Mouse (Mus musculus) midbrain, embryonic 13.5 days (tissue): ENCODE measurements around the gene Cep170. TPM values are rescaled to one million over a fixed set of nuclear protein-coding genes. Genes with fewer than 3 reads are reported as not detected.

ENCODE experiments used
- ATAC-seq: fragments of 200-750 bp; cut with Nextera tagmentation; 2 replicates; pipeline ENCODE4 v1.8.0; 2017; ENCODE audit warnings: mild to moderate bottlenecking, moderate TSS enrichment, moderate library complexity
- H3K27ac ChIP-seq: fragments of 300-500 bp; sonication (generic); 2 replicates; pipeline ENCODE4 v1.5.1; 2015; ENCODE audit warnings: inconsistent platforms, mild to moderate bottlenecking, moderate library complexity
- H3K27me3 ChIP-seq: fragments of 300-500 bp; sonication (generic); 2 replicates; pipeline ENCODE4 v1.6.1; 2015; ENCODE audit warnings: mild to moderate bottlenecking, inconsistent platforms
- H3K36me3 ChIP-seq: fragments of 300-500 bp; sonication (generic); 2 replicates; pipeline ENCODE4 v1.6.1; 2015; ENCODE audit warnings: mild to moderate bottlenecking, inconsistent platforms
- H3K4me1 ChIP-seq: fragments of 300-500 bp; sonication (generic); replicated peaks from 2 replicates; pipeline ENCODE4 v1.6.1; 2015; ENCODE audit warnings: inconsistent platforms
- H3K4me2 ChIP-seq: fragments of 300-500 bp; sonication (generic); replicated peaks from 2 replicates; pipeline ENCODE4 v1.6.1; 2015; ENCODE audit warnings: moderate library complexity, mild to moderate bottlenecking, inconsistent platforms
- H3K4me3 ChIP-seq: fragments of 300-500 bp; sonication (generic); replicated peaks from 2 replicates; pipeline ENCODE4 v1.5.1; 2015; ENCODE audit warnings: mild to moderate bottlenecking, inconsistent platforms
- H3K9ac ChIP-seq: fragments of 300-500 bp; sonication (generic); replicated peaks from 2 replicates; pipeline ENCODE4 v1.6.1; 2015; ENCODE audit warnings: mild to moderate bottlenecking, inconsistent platforms
- H3K9me3 ChIP-seq: fragments of 300-500 bp; sonication (generic); 2 replicates; pipeline ENCODE4 v1.6.1; 2016; ENCODE audit warnings: mild to moderate bottlenecking, inconsistent platforms
- WGBS: fragments of 180-500 bp; shearing (Covaris S2); methylation state at CpG from one replicate; pipeline ENCODE4 v1.1.7; 2015; 5-methylcytosine and 5-hydroxymethylcytosine counted together
- polyA plus RNA-seq: library from polyadenylated mRNA; unstranded; fragments of >200 nt; fragmentation: Nextera tagmentation; extraction: Ambion mirVana; gene quantifications from 2 replicates; pipeline ENCODE4 v1.2.1, GENCODE M21; 2015

The Cep170 gene
- polyA plus RNA-seq, 1 experiment from 2014 or later = 140 TPM

GRCm38 (mm10) chr1:176800728-176801365 is 13.0 kb downstream of the Cep170 start:
- no peak overlapping the region for H3K4me2 ChIP-seq
- 0 out of 2 replicates have a peak, but pooled peaks cover 4% of the 10 kb centered on the region for H3K36me3 ChIP-seq
- H3K27ac ChIP-seq = no peak overlapping the region
- H3K9ac ChIP-seq = no peak overlapping the region
- no peaks in the 10 kb centered on the region for H3K9me3 ChIP-seq
- no peaks in the 10 kb centered on the region for H3K27me3 ChIP-seq
- H3K4me3 ChIP-seq = no peak overlapping the region
- WGBS = 20% methylated on average over 2 of the region's 2 CpGs
- H3K4me1 ChIP-seq = peaks cover 47% of the 10 kb centered on the region
- peak; percentile 66; the same call in 1 of the 2 replicates for ATAC-seq

GRCm38 (mm10) chr1:176798673-176799072 is 15.2 kb downstream of the Cep170 start:
- peaks cover 50% of the 10 kb centered on the region for H3K4me1 ChIP-seq
- no peak overlapping the region for H3K4me2 ChIP-seq
- no peaks in the 10 kb centered on the region for H3K9me3 ChIP-seq
- no peak overlapping the region for H3K9ac ChIP-seq
- ATAC-seq = no peak
- H3K27ac ChIP-seq = no peak overlapping the region
- H3K27me3 ChIP-seq = no peaks in the 10 kb centered on the region
- H3K36me3 ChIP-seq = 0 out of 2 replicates have a peak, but pooled peaks cover 4% of the 10 kb centered on the region
- no peak overlapping the region for H3K4me3 ChIP-seq

GRCm38 (mm10) chr1:176792175-176792574 is 21.7 kb downstream of the Cep170 start:
- no peaks in the 10 kb centered on the region for H3K9me3 ChIP-seq
- H3K4me2 ChIP-seq = no peak overlapping the region
- no peak overlapping the region for H3K27ac ChIP-seq
- peaks cover 22% of the 10 kb centered on the region for H3K4me1 ChIP-seq
- 91% methylated on average over 1 of the region's 1 CpGs for WGBS
- H3K36me3 ChIP-seq = peaks cover 27% of the 10 kb centered on the region
- H3K9ac ChIP-seq = no peak overlapping the region
- ATAC-seq = no peak
- no peaks in the 10 kb centered on the region for H3K27me3 ChIP-seq
- H3K4me3 ChIP-seq = no peak overlapping the region

- Histone ChIP-seq H3K9ac (no peak overlapping the region), H3K36me3 (peaks cover 40% of the 10 kb centered on the region), H3K27ac (no peak overlapping the region), H3K4me2 (no peak overlapping the region), H3K27me3 (no peaks in the 10 kb centered on the region), H3K9me3 (no peaks in the 10 kb centered on the region), H3K4me1 (peaks cover 4% of the 10 kb centered on the region), H3K4me3 (no peak overlapping the region)
- 95% methylated on average over 7 of the region's 7 CpGs for WGBS
- ATAC-seq = no peak
Measured at GRCm38 (mm10) chr1:176789326-176789725, 24.5 kb downstream of the Cep170 start.

GRCm38 (mm10) chr1:176774533-176774932 is 39.3 kb downstream of the Cep170 start:
- peaks cover 50% of the 10 kb centered on the region for H3K36me3 ChIP-seq

GRCm38 (mm10) chr1:176762295-176762694 is 51.6 kb downstream of the Cep170 start:
- no peak overlapping the region for H3K4me3 ChIP-seq
- H3K36me3 ChIP-seq = peaks cover 22% of the 10 kb centered on the region
- no peaks in the 10 kb centered on the region for H3K4me1 ChIP-seq
- H3K9me3 ChIP-seq = no peaks in the 10 kb centered on the region
- no peak overlapping the region for H3K4me2 ChIP-seq
- H3K9ac ChIP-seq = no peak overlapping the region
- H3K27ac ChIP-seq = no peak overlapping the region
- ATAC-seq = no peak
- 96% methylated on average over 2 of the region's 2 CpGs for WGBS
- H3K27me3 ChIP-seq = no peaks in the 10 kb centered on the region

More at GRCm38 (mm10) chr1:176774533-176774932, 39.3 kb downstream of the Cep170 start:
- no peak overlapping the region for H3K4me2 ChIP-seq
- H3K4me3 ChIP-seq = no peak overlapping the region
- H3K27ac ChIP-seq = no peak overlapping the region
- 68% methylated on average over 4 of the region's 4 CpGs for WGBS
- no peak for ATAC-seq
- no peaks in the 10 kb centered on the region for H3K4me1 ChIP-seq
- no peaks in the 10 kb centered on the region for H3K27me3 ChIP-seq
- no peaks in the 10 kb centered on the region for H3K9me3 ChIP-seq
- no peak overlapping the region for H3K9ac ChIP-seq

- WGBS = 97% methylated on average over 1 of the region's 1 CpGs
- ATAC-seq = no peak
- Histone ChIP-seq H3K4me3 (no peak overlapping the region), H3K9me3 (no peaks in the 10 kb centered on the region), H3K36me3 (peaks cover 37% of the 10 kb centered on the region), H3K27ac (no peak overlapping the region), H3K27me3 (no peaks in the 10 kb centered on the region), H3K9ac (no peak overlapping the region), H3K4me1 (no peaks in the 10 kb centered on the region), H3K4me2 (no peak overlapping the region)
Measured at GRCm38 (mm10) chr1:176760673-176761072, 53.2 kb downstream of the Cep170 start.

- 93% methylated on average over 9 of the region's 9 CpGs for WGBS
Measured at GRCm38 (mm10) chr1:176755586-176755985, 58.3 kb downstream of the Cep170 start.

GRCm38 (mm10) chr1:176753861-176754718 is 59.8 kb downstream of the Cep170 start:
- Histone ChIP-seq H3K36me3 (peaks cover 42% of the 10 kb centered on the region), H3K4me1 (0 out of 2 replicates have a peak, but pooled peaks cover 5% of the 10 kb centered on the region), H3K4me3 (no peak overlapping the region), H3K4me2 (no peak overlapping the region), H3K27ac (no peak overlapping the region), H3K9me3 (no peaks in the 10 kb centered on the region), H3K9ac (no peak overlapping the region), H3K27me3 (no peaks in the 10 kb centered on the region)
- 72% methylated on average over 14 of the region's 14 CpGs for WGBS
- 0 out of 2 replicates have a peak, but pooled peaks have one; percentile 40 for ATAC-seq

More at GRCm38 (mm10) chr1:176755586-176755985, 58.3 kb downstream of the Cep170 start:
- H3K9ac ChIP-seq = no peak overlapping the region
- H3K36me3 ChIP-seq = peaks cover 44% of the 10 kb centered on the region
- H3K27ac ChIP-seq = no peak overlapping the region
- no peaks in the 10 kb centered on the region for H3K9me3 ChIP-seq
- H3K4me3 ChIP-seq = no peak overlapping the region
- ATAC-seq = no peak
- 0 out of 2 replicates have a peak, but pooled peaks cover 5% of the 10 kb centered on the region for H3K4me1 ChIP-seq
- no peak overlapping the region for H3K4me2 ChIP-seq
- H3K27me3 ChIP-seq = no peaks in the 10 kb centered on the region

GRCm38 (mm10) chr1:176749708-176750107 is 64.2 kb downstream of the Cep170 start:
- no peak overlapping the region for H3K27ac ChIP-seq
- ATAC-seq = no peak
- H3K36me3 ChIP-seq = peaks cover 22% of the 10 kb centered on the region
- H3K4me1 ChIP-seq = 0 out of 2 replicates have a peak, but pooled peaks cover 5% of the 10 kb centered on the region
- H3K4me3 ChIP-seq = no peak overlapping the region
- no peak overlapping the region for H3K9ac ChIP-seq
- H3K27me3 ChIP-seq = no peaks in the 10 kb centered on the region
- 91% methylated on average over 7 of the region's 7 CpGs for WGBS
- H3K9me3 ChIP-seq = no peaks in the 10 kb centered on the region
- no peak overlapping the region for H3K4me2 ChIP-seq

GRCm38 (mm10) chr1:176732834-176733233 is 81.0 kb downstream of the Cep170 start:
- no peaks in the 10 kb centered on the region for H3K27me3 ChIP-seq
- no peak overlapping the region for H3K27ac ChIP-seq
- peaks cover 63% of the 10 kb centered on the region for H3K36me3 ChIP-seq
- WGBS = 98% methylated on average over 2 of the region's 2 CpGs
- H3K9me3 ChIP-seq = no peaks in the 10 kb centered on the region
- H3K4me1 ChIP-seq = no peaks in the 10 kb centered on the region
- no peak overlapping the region for H3K9ac ChIP-seq
- no peak for ATAC-seq
- H3K4me2 ChIP-seq = no peak overlapping the region
- H3K4me3 ChIP-seq = no peak overlapping the region

- ATAC-seq = no peak
- Histone ChIP-seq H3K4me1 (no peaks in the 10 kb centered on the region), H3K9me3 (no peaks in the 10 kb centered on the region), H3K27me3 (no peaks in the 10 kb centered on the region), H3K36me3 (peaks cover 47% of the 10 kb centered on the region), H3K4me2 (no peak overlapping the region), H3K27ac (no peak overlapping the region), H3K9ac (no peak overlapping the region), H3K4me3 (no peak overlapping the region)
- WGBS = 91% methylated on average over 2 of the region's 2 CpGs
Measured at GRCm38 (mm10) chr1:176730528-176730927, 83.3 kb downstream of the Cep170 start.
